Mouse (Mus musculus) kidney, adult 2 months (tissue): ENCODE data around the gene Ywhah. TPM values are rescaled to one million over a fixed set of nuclear protein-coding genes. Genes with fewer than 3 reads are reported as not detected.

Experiments used
- DNase-seq: peaks from one replicate; pipeline ENCODE4 v3.0.0; 2021
- H3K27ac ChIP-seq: fragments of 200-500 bp; 2 replicates; pipeline ENCODE4 v1.5.1; 2012; ENCODE audit warnings: low read depth, low read length, control low read depth, inconsistent platforms; ENCODE audit not compliant: insufficient read depth
- H3K27me3 ChIP-seq: fragments of 200-500 bp; replicated peaks from 2 replicates; pipeline ENCODE4 v1.6.1; 2012; ENCODE audit warnings: mild to moderate bottlenecking, moderate library complexity, low read length, inconsistent platforms; ENCODE audit not compliant: control insufficient read depth, insufficient read depth
- H3K36me3 ChIP-seq: fragments of 200-500 bp; 2 replicates; pipeline ENCODE4 v1.6.1; 2012; ENCODE audit warnings: mild to moderate bottlenecking, moderate library complexity, low read length, inconsistent platforms; ENCODE audit not compliant: control insufficient read depth, insufficient read depth
- H3K4me1 ChIP-seq: fragments of 200-500 bp; 2 replicates; pipeline ENCODE4 v1.6.1; 2011; ENCODE audit warnings: low read length; ENCODE audit not compliant: control insufficient read depth, insufficient read depth
- H3K4me3 ChIP-seq: fragments of 200-500 bp; 2 replicates; pipeline ENCODE4 v1.5.1; 2011; ENCODE audit warnings: mild to moderate bottlenecking, low read depth, low read length, control low read depth; ENCODE audit not compliant: insufficient read depth
- CTCF ChIP-seq: fragments of 200-500 bp; conservative IDR thresholded peaks from 2 replicates; pipeline ENCODE4 v1.5.1; 2011; ENCODE audit warnings: low read depth, mild to moderate bottlenecking, control low read depth, low read length, moderate library complexity, mixed read lengths; ENCODE audit not compliant: insufficient read depth, insufficient read length
- POLR2A ChIP-seq: fragments of 200-500 bp; IDR thresholded peaks from one replicate; pipeline ENCODE4 v1.6.1; 2011; ENCODE audit warnings: low read depth, low read length, control low read depth
- WGBS: fragments of 180-500 bp; shearing (Covaris S2); methylation state at CpG from one replicate; pipeline ENCODE4 v1.1.7; 2018; 5-methylcytosine and 5-hydroxymethylcytosine counted together
- polyA plus RNA-seq: library from polyadenylated mRNA; depleted of rRNA; stranded (reverse); fragments of >200 nt; gene quantifications from 2 replicates; pipeline ENCODE4 v1.2.3, GENCODE M21; 2012

Ywhah gene
- polyA plus RNA-seq, 1 experiment: 90.6 TPM

DNA sequence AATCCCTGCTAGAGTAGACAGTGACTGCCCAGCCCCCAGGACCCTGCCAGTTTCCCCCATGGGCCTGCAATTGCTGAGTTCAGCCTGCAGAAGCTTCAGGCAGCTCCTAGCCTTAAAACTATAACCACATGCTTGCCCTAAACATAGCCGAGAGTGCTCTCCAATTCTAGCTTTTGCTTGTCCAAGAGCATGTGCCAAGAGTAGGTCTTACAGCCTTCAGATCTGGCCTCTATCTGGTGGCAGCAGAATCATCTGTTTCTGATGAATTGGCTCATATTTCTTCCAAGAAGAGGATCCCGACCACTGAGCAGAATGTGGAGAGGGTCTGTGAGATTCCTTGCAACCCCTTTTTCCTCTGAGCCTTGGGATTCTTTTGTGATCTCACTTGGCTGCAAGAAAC, 24.1 kb upstream of the Ywhah start:
- H3K4me1 ChIP-seq: peaks cover 5% of the 10 kb centered on the region; the same call in 1 of the 2 replicates
- H3K27me3 ChIP-seq: no peaks in the 10 kb centered on the region
- TF ChIP-seq POLR2A: no peak
- no peak for TF ChIP-seq CTCF
- 54% methylated on average over 2 of the region's 2 CpGs for WGBS
- H3K4me3 ChIP-seq: no peak overlapping the region
- H3K27ac ChIP-seq: no peak overlapping the region
- H3K36me3 ChIP-seq: no peaks in the 10 kb centered on the region
- DNase-seq: no peak

DNA sequence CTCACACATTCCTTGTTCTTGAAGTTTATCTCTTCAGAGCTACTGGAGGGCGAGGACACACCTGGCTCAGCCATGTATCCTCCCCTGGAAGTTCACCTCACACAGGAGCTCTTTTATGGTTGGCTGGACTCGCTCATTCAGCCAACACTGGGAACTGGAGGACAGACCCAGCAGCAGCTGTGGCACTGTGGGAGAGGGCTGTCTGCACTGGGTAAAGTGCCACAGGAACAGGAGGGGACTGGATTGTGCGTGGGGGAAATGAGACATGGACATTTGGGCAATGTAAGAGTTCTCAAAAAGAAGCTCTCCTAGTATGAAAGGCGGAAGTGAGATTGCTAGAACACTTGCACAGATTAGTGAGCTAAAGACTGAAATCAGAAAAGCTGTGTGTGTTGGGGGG, 22.9 kb upstream of the Ywhah start:
- peaks cover 5% of the 10 kb centered on the region; the same call in 1 of the 2 replicates for H3K4me1 ChIP-seq
- no peak overlapping the region for H3K27ac ChIP-seq
- WGBS: 57% methylated on average over 4 of the region's 4 CpGs
- H3K27me3 ChIP-seq: no peaks in the 10 kb centered on the region
- no peak for DNase-seq
- no peak overlapping the region for H3K4me3 ChIP-seq
- no peak for TF ChIP-seq CTCF
- no peaks in the 10 kb centered on the region for H3K36me3 ChIP-seq

DNA sequence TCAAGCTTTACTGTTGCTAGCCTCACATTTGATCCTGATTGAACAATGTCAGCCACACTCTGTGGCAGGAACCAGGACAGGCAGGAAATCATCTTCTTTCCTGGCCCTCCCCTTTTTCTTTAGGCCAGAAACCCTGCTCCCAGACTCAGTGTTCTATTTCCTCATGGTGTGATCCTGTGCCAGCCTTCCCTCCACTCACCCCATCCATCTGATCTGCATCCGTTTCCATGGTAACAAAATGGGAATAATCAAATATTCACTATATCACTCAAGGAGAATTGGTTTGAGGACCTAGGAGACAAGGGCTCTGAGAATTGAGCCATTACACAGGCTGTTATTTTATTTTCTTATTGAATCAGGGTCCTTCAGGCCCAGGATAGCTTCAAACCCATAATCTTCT, 22.1 kb upstream of the Ywhah start:
- Histone ChIP-seq H3K27me3 (no peaks in the 10 kb centered on the region), H3K4me3 (no peak overlapping the region), H3K36me3 (no peaks in the 10 kb centered on the region), H3K27ac (no peak overlapping the region), H3K4me1 (peaks cover 5% of the 10 kb centered on the region; the same call in 1 of the 2 replicates)
- no peak for DNase-seq
- TF ChIP-seq CTCF (no peak), POLR2A (no peak)
- 84% methylated on average over 1 of the region's 1 CpGs for WGBS

DNA sequence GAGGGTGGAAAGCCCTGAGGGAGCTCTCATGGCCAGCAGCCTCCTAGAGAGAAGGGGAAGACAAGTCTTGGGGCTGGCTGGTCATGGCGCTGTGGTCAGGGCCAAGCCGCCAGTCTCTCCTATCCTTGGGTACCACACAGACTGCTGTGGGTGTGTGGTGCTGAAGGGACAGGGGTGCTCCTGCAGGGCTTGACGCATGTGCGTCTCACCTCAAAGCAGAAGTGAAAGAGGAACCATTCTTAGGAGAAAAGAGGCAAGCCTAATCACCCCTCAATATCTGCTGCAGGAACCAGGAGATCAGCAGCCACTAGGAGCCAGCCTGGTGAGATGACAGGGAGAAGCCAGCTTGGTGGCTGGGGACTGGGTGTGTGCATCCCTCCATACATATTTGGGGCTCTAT, 20.9 kb upstream of the Ywhah start:
- Histone ChIP-seq H3K27ac (no peak overlapping the region), H3K4me3 (no peak overlapping the region), H3K27me3 (no peaks in the 10 kb centered on the region), H3K36me3 (no peaks in the 10 kb centered on the region), H3K4me1 (peaks cover 5% of the 10 kb centered on the region; the same call in 1 of the 2 replicates)
- peak; percentile 47 for DNase-seq
- WGBS: 64% methylated on average over 4 of the region's 4 CpGs
- TF ChIP-seq POLR2A (no peak), CTCF (no peak)

DNA sequence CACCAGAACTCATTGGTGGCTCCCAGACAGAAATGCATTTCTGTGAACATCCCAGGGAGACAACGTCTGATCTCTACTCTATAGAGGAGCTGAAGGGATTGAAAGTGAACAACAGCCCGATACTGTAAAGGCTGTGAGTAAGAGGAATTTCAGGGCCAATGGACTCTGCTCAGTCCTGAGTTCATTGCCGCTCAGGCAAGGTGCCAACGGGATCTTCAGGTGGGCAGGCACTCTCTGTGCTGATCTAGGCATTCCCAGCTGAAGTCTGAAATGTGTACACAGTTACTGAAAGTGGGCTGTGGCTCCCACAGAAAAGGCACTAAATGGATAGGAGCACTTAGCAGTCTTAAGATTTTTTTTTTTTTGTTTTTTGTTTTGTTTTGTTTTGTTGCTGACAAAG, 19.8 kb upstream of the Ywhah start:
- H3K4me3 ChIP-seq: no peak overlapping the region
- H3K27ac ChIP-seq: peak overlapping the region; percentile 71; the same call in 1 of the 2 replicates
- no peaks in the 10 kb centered on the region for H3K36me3 ChIP-seq
- no peak for TF ChIP-seq POLR2A
- no peak for TF ChIP-seq CTCF
- H3K27me3 ChIP-seq: no peaks in the 10 kb centered on the region
- peak; percentile 85 for DNase-seq
- 57% methylated on average over 4 of the region's 4 CpGs for WGBS
- peaks cover 12% of the 10 kb centered on the region; the same call in 1 of the 2 replicates for H3K4me1 ChIP-seq

DNA sequence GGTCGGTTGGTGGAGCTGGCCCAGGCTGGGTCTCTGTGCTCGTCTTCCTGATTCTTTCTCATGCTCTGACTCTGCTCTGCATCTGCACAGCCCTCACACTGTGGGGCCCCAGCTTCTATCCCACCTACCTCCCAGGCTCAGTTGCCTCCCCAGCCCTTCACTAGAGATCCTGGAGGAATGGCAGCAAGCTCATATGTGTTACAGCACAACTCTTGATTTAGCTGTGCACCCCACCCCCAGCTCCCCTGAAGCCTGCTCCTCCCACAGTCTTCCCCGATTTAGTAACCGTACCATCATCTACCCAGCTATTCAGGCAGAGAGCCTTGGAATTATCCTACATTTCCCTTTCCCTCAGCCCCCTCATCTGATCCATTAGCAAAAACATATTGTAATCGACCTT, 17.5 kb upstream of the Ywhah start:
- Histone ChIP-seq H3K4me3 (no peak overlapping the region), H3K36me3 (no peaks in the 10 kb centered on the region), H3K27ac (no peak overlapping the region), H3K4me1 (peaks cover 12% of the 10 kb centered on the region; the same call in 1 of the 2 replicates), H3K27me3 (no peaks in the 10 kb centered on the region)
- 83% methylated on average over 5 of the region's 5 CpGs for WGBS
- TF ChIP-seq CTCF: no peak
- DNase-seq: no peak

DNA sequence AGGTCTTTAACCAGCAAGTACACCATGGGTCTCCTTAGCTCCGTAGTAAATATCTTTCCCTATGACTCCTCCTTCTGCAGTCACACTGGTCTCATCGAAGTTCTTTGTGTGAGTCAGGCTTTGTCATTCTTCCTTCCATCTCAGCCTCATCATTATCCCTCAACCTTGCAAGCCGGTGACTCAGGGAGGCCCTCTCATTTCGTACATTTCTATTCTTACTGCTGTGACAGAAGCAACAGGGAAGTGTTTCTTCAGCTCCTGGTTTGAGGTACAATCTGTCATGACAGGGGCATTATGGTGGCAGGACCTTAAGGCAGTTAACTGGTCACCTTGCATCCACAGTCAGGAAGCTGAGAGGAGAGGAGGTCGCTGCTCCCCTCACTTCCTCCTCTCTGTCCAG, 15.8 kb upstream of the Ywhah start:
- TF ChIP-seq CTCF: no peak
- TF ChIP-seq POLR2A: no peak
- no peaks in the 10 kb centered on the region for H3K36me3 ChIP-seq
- peaks cover 12% of the 10 kb centered on the region; the same call in 1 of the 2 replicates for H3K4me1 ChIP-seq
- H3K27ac ChIP-seq: no peak overlapping the region
- no peak overlapping the region for H3K4me3 ChIP-seq
- no peak for DNase-seq
- 89% methylated on average over 5 of the region's 5 CpGs for WGBS
- no peaks in the 10 kb centered on the region for H3K27me3 ChIP-seq

DNA sequence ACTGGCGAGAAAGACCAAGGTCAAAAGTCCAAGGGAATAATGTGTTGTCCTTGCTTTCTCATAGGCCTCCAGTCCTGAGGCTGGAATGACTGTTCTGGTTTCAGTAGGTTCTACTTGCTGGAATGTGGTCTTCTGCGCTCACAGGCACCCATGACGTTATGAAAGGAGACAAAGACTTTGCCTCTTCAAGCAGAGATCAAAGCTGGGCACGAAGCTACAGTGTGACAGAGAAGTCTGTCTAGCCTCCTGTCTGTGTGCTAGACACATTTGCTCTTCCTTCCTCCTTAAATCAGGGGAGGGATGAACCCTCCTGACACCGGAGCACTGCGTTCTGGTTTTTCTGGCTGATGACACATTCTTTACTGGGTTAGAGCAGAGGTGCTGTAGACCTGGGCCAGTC, 15.1 kb upstream of the Ywhah start:
- TF ChIP-seq POLR2A (no peak), CTCF (no peak)

More for the DNA sequence above, 15.1 kb upstream of the Ywhah start:
- no peaks in the 10 kb centered on the region for H3K27me3 ChIP-seq
- no peaks in the 10 kb centered on the region for H3K36me3 ChIP-seq
- H3K27ac ChIP-seq: no peak overlapping the region
- peak; percentile 46 for DNase-seq
- WGBS: 39% methylated on average over 6 of the region's 6 CpGs
- H3K4me3 ChIP-seq: no peak overlapping the region
- peaks cover 9% of the 10 kb centered on the region; the same call in 1 of the 2 replicates for H3K4me1 ChIP-seq
